Mouse (Mus musculus): ENCODE results near the gene Ptpn7. TPM values are rescaled to one million over a fixed set of nuclear protein-coding genes. Genes with fewer than 3 reads are reported as not detected.
"Not testable (repeated sequence)": the region's sequence is repeated elsewhere in the genome, so short reads cannot be mapped to it uniquely, and the experiment has no call there.

The Ptpn7 gene
- total RNA-seq, 1 experiment from 2014 or later: 23.2 TPM

DNA sequence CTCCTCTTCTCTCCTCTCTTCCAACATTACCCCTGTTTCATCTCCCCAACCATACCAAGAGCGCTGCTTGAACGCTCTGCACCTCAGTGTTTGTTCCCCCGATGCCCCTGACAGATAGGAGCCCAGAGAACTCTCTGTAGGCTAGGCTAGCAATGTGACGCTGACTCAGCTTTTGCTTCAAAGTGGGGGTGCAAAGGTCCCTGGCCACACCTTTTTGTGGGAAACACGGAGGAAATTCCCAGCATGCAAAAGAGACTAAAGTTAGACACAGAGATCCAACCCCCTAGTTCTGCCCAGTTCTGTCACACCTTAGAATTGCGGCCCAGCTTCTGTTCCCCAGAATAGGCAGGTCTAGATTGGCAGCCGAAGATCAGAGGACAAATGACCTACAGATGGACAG, 46.4 kb downstream of the Ptpn7 start:
- ATAC-seq (ENCODE audit: extremely low read depth, insufficient number of reproducible peaks, low FRiP score, poor library complexity, severe bottlenecking): no peak

DNA sequence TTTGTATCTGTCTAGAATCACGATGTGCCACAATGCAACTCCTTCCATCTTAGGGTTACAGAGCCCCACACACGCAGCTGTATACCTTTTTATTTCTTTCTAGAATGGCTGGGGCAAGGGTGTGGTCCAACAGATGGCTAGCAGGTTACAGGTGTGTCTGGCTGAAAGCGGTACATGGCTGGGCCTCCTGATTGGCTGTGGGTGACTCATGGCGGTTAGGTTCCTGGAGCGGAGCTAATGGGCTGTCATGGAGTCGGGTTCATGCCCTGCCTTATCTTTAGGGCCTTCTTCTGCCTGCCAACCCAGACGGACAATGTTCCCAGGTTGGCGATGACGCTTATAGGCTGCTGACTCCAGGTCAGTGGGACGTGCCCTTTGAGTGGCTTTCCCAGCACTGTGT, 48.3 kb downstream of the Ptpn7 start:
- ATAC-seq (ENCODE audit: extremely low read depth, insufficient number of reproducible peaks, low FRiP score, poor library complexity, severe bottlenecking): no peak

DNA sequence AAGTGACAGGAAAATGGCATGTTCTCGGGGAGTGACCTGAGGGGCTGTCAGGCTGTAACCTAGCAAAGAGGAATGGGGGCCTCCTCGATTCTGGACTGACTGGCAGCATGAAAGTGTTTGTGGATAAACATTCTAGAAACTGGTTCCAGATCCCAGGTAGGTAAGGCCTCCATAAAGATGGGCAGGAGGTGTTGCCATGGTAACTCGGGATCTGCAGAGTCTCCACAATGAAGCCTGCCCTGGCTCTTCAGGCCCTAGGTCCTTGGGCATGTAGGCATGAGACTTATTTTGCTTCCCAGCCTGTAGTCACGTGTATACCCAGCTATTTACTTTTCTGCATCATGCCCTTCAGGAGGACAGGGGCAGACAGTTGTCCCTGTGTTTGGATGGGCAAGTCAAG, 48.8 kb downstream of the Ptpn7 start:
- no peak for ATAC-seq (ENCODE audit: extremely low read depth, insufficient number of reproducible peaks, low FRiP score, poor library complexity, severe bottlenecking)

DNA sequence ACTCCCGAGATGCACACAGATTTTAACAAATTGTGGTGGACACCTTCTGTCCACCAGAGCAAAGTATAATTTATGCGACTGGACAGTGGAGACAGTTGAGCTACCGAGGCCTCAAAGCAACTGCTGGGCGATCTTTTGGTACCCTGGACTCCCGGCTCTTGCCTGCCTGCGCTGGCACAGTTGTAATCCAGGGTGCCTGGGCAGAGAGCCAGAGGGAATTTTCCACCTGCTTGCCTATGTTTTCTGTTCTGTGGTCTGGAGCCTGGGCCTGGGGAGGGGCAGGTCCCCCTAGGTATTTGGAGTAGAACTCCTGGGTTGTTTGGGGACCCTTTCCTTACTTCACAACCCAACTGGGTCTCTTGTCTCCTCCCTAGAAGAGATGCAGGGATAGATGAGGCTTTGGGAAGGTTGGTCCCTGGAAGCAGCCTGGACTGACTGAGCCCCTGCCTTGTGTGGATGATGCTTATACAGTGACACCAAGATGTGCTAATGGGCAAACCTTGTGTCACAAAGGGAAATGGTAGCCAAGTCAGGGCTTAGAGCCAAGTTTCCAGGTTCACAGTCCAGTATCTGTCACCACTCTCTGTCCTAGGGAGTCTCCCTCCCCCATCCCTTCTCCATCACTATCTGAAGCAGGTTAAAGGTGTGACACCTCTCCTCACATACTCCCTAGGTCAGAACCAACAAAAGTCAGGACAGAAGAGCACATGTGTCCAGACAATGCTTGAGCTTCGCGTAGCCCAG, 49.6 kb downstream of the Ptpn7 start:
- no peak for ATAC-seq (ENCODE audit: extremely low read depth, insufficient number of reproducible peaks, low FRiP score, poor library complexity, severe bottlenecking)

DNA sequence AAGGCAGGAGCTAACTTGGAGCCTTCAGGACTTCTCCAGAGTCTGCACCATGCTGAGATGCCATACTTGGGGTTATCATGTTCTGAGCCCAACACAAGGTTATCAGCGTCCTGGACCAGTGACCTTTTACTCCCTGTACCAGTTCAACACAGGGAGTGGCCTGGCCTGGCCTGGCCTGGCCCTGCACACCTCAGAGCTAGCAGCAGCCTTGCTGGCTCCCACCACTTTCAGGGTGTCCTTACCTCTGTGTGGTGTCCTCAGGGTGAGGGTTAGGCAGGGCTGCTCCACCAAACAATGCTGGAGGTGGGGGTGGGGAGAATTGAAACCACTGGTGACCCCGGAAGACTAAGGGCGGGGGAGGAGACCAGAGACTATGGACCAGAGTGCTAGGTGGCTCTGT, 50.5 kb downstream of the Ptpn7 start:
- no peak for ATAC-seq (ENCODE audit: extremely low read depth, insufficient number of reproducible peaks, low FRiP score, poor library complexity, severe bottlenecking)

DNA sequence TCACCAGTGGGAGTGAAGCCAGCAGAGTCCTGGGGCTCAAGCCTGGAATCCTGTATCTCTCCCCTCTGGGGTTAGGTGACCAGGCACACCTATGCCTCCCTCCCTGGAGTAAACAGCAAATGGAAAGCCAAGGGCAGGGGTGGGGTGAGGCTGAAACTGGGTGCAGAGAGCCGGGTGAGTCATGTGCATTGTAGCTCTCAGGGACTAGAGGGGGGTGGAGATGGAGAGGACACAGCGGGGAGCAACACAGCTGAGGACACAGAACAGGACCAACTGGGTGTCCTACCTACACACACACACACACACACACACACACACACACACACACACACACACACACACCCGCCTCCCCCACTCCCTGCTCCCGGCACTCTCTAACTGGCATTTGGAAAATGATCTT, 50.9 kb downstream of the Ptpn7 start:
- ATAC-seq (ENCODE audit: extremely low read depth, insufficient number of reproducible peaks, low FRiP score, poor library complexity, severe bottlenecking): no peak

DNA sequence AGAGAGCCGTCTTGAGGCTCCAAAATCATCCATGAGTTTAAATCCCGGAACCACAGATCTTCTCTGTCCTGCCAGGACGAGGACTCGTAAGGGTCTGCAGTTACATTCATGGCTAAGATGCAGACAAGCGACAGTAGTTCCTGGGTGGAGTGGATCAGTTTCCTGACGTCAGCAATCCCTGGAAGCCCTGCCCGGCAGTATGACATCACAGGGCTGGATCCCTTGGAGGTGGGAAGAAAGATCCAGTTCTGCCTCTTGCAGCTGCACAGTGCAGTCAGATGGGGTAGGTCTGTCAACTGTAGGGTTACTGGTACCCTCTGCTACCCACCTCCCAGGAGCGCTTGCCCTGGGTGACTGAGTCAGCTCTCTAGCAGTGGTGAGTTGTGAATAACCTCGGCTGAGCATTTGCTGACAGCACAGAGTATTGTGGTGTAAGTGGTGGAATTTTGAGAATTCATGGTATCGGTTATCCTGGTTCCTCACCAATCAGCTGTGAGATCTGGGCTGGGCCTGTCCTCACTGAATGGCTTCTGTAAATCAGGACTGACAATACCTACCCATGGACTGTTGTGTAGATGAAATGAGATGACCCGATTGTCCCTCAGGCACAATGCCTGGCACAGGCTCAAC, 51.6 kb downstream of the Ptpn7 start:
- no peak for ATAC-seq (ENCODE audit: extremely low read depth, insufficient number of reproducible peaks, low FRiP score, poor library complexity, severe bottlenecking)

DNA sequence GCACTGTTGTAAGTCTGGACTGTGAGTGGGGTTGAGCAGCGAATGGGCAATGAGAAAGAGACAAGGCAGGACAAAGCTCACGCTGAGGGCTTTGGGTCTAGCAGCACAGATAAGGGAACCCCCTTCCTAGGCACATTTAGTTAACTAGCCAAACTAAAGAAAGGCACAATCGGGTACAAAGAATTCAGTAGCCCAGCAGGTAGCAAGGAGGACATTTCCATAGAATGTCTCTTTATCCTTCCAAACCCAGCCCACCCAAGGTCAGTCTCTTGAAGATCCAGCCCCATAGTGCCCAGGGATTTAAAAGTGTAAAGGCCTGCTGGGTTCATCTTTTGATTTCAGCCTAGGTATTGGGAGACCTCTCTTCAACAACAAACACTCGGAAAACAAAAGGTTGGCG, 53.4 kb downstream of the Ptpn7 start:
- ATAC-seq (ENCODE audit: extremely low read depth, insufficient number of reproducible peaks, low FRiP score, poor library complexity, severe bottlenecking): no peak

DNA sequence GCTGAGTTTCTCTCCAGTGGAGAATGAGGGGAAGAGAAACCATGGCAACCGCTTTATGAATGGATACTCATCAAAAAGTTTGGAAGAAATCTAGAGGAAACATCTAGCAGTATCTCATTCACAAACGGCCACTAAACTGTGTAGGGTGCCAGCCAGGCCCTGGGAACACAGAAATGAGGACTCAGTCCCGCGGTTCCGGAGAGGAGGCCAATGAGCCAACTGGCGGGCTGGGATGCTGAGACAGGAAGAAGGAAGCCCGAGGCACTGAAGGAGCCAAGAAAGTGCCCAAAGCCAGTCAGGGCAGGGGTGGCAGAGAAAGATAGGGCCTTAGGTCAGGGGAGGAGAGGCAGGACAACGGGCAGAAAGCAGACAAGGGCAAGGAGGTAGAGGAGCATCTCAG, 53.9 kb downstream of the Ptpn7 start:
- ATAC-seq (ENCODE audit: extremely low read depth, insufficient number of reproducible peaks, low FRiP score, poor library complexity, severe bottlenecking): no peak

DNA sequence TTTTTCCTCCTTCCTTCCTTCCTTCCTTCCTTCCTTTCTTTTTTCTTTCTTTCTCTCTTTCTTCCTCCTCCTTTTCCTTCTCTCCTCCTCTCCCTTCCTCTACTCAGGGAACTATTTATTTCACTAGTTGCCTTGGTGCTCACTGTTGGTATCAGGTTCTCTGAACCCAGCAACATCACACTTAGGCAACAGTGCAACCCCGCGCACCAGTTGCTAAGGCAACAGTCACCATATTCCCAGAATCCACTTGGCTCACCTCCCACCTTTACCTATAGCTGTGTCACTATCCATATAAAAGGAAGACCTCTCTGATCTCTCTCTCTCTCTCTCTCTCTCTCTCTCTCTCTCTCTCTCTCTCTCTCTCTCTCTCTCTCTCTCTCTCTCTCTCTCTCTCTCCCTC, 54.5 kb downstream of the Ptpn7 start:
- ATAC-seq (ENCODE audit: extremely low read depth, insufficient number of reproducible peaks, low FRiP score, poor library complexity, severe bottlenecking): not testable (repeated sequence)

DNA sequence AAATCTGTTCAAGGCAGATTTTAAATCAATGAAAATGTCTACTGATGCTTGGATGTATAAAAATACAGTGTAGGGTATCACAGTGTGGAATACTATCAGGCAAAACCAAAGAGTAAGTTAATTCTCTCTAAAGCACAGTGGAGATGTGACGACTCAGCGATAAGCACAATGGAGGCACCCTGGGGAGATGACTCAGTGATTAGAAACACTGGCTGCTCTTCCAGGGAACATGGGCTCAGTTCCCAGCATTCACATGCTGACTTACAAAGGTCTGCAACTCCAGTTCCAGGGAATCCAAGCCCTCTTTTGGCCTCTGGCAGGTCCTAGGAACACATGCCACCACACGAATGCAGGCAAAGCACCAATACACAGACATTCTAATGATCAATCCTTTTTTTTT, 55.7 kb downstream of the Ptpn7 start:
- no peak for ATAC-seq (ENCODE audit: extremely low read depth, insufficient number of reproducible peaks, low FRiP score, poor library complexity, severe bottlenecking)

DNA sequence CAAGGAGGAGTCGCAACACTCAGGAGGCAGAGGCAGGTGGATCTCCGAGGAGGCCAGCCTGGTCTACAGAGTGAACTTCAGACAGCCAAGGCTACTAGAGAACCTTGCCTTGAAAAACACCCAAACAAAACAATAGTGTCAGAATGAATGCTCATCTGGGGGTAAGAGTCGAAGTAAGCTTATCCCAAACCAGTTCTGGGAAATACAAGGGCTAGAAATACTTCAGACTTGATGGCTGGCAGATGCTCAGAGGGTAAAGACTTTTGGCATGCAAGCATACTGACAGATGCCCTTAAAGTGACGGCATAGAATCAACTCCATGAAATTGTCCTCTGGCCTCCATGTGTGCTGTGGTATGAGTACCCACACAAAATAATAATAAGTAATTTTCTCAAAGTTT, 56.7 kb downstream of the Ptpn7 start:
- no peak for ATAC-seq (ENCODE audit: extremely low read depth, insufficient number of reproducible peaks, low FRiP score, poor library complexity, severe bottlenecking)

DNA sequence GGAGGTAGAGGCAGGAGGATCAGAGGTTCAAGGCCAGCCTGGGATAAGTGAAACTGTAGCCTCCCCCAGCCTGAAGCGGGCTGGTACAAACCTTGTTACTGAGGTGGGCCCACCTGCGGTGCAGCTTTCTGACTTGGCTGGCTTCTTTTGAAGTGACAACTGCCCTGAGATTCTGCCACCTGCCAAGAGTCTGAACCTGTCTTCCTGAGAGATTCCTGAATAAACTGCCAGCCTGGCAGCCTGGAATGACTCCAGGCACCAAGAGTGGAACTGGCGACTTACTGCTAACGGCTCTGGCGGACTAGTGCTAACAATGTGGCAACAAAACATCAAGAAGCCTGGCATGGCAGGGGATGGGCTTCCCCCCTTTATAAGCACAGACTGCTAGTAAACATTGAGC, 61.8 kb downstream of the Ptpn7 start:
- ATAC-seq (ENCODE audit: extremely low read depth, insufficient number of reproducible peaks, low FRiP score, poor library complexity, severe bottlenecking): not testable (repeated sequence)

Other genes starting within 250 kb of the Ptpn7 start
- 12.9 and 14.2 TPM in 2 replicates for gene Ppp1r12b, start 176.8 kb upstream of the Ptpn7 start, total RNA-seq (2017)
- gene Ube2t, start 170.1 kb upstream of the Ptpn7 start, total RNA-seq (2017): 2.9 and 4.1 TPM in 2 replicates
- gene Lgr6, start 27.4 kb upstream of the Ptpn7 start, total RNA-seq (2017): not detected in 2 replicates
- 94.3 and 106 TPM in 2 replicates for gene Arl8a, start 14.1 kb downstream of the Ptpn7 start, total RNA-seq (2017)
- gene Gpr37l1, start 35.0 kb downstream of the Ptpn7 start, total RNA-seq (2017): 0.12 TPM in 1 of 2 replicates, not detected in the other
- 3.5 and 4.3 TPM in 2 replicates for gene Elf3, start 125.9 kb downstream of the Ptpn7 start, total RNA-seq (2017)
- gene Rnpep, start 151.4 kb downstream of the Ptpn7 start, total RNA-seq (2017): 70.6 and 71.6 TPM in 2 replicates
- 4.0 and 5.9 TPM in 2 replicates for gene Timm17a, start 181.1 kb downstream of the Ptpn7 start, total RNA-seq (2017)
- not detected in 2 replicates for gene Lmod1, start 192.1 kb downstream of the Ptpn7 start, total RNA-seq (2017)
- gene Shisa4, start 242.5 kb downstream of the Ptpn7 start, total RNA-seq (2017): not detected in 2 replicates